Mouse (Mus musculus): ENCODE results near the gene Rfxap. TPM values are rescaled to one million over a fixed set of nuclear protein-coding genes. Genes with fewer than 3 reads are reported as not detected.
A peak's percentile ranks its signal among the peaks of the same experiment; 100 is the strongest.

Rfxap gene
- total and polyA plus RNA-seq, 3 experiments: 43.0 to 76.0 TPM; not detected in 1

- H3K9ac ChIP-seq (ENCODE audit: control insufficient read depth, low read depth, low read length, poor library complexity, severe bottlenecking): no peak overlapping the region
- TF ChIP-seq MAZ (IDR thresholded peaks at IDR 0.05; ENCODE audit: low read depth, low read length): no peak
- peak; percentile 49 to 68 (median 51) for TF ChIP-seq CTCF (IDR thresholded peaks at IDR 0.05 in 2 of 3, conservative IDR thresholded peaks at IDR 0.05 in 1 of 3; ENCODE audit: control insufficient read depth in 1 of 3, insufficient read depth in 1 of 3, low read depth in 2 of 3, low read length in 3 of 3, poor library complexity in 1 of 3, severe bottlenecking in 1 of 3)
- 0 out of 2 replicates have a peak, but pooled peaks have one; percentile 24 for TF ChIP-seq ZC3H11A (IDR thresholded peaks at IDR 0.05; ENCODE audit: low read depth, low read length)
- no peak for TF ChIP-seq SIN3A (IDR thresholded peaks at IDR 0.05; ENCODE audit: low read length)
- peak; percentile 65 for TF ChIP-seq SMC3 (IDR thresholded peaks at IDR 0.05; ENCODE audit: low read depth, low read length)
- peak; percentile 27 for TF ChIP-seq RAD21 (IDR thresholded peaks at IDR 0.05; ENCODE audit: low read depth, low read length)
- no peaks in the 10 kb centered on the region for H3K9me3 ChIP-seq (replicated peaks; ENCODE audit: insufficient read depth, low read length)
- H3K27me3 ChIP-seq (ENCODE audit: control insufficient read depth in 1 of 2, insufficient read depth in 2 of 2, low read length in 2 of 2): no peaks in the 10 kb centered on the region; a peak in 2 of 4 replicates
- no peak overlapping the region for H3K27ac ChIP-seq (ENCODE audit: control insufficient read depth, low read depth, low read length)
- peaks cover 0 to 4% of the 10 kb centered on the region in 2 experiments; a peak in 1 of 4 replicates for H3K36me3 ChIP-seq (ENCODE audit: control insufficient read depth in 1 of 2, insufficient read depth in 2 of 2, low read length in 2 of 2)
- peak; percentile 67 for DNase-seq (ENCODE audit: low read depth, low spot score)
- H3K4me3 ChIP-seq (ENCODE audit: control insufficient read depth in 1 of 2, insufficient read depth in 1 of 2, low read depth in 2 of 2, low read length in 2 of 2): no peak overlapping the region
- H3K79me2 ChIP-seq (ENCODE audit: control insufficient read depth, insufficient read depth, low read length, poor library complexity): no peaks in the 10 kb centered on the region
- H3K4me1 ChIP-seq (ENCODE audit: control insufficient read depth in 1 of 2, insufficient read depth in 2 of 2, low read length in 2 of 2): peaks cover 0 to 3% of the 10 kb centered on the region in 2 experiments; a peak in 1 of 4 replicates
Observed at GRCm38 (mm10) chr3:54815292-54815691, 7.7 kb upstream of the Rfxap start.

- H3K9me3 ChIP-seq (replicated peaks; ENCODE audit: insufficient read depth, low read length): no peaks in the 10 kb centered on the region
- H3K27me3 ChIP-seq (ENCODE audit: control insufficient read depth in 1 of 2, insufficient read depth in 2 of 2, low read length in 2 of 2): no peaks in the 10 kb centered on the region; a peak in 1 of 4 replicates
- peak; percentile 82 for DNase-seq (ENCODE audit: low read depth, low spot score)
- no peak overlapping the region for H3K27ac ChIP-seq (ENCODE audit: control insufficient read depth, low read depth, low read length)
- 0 out of 2 replicates have a peak, but pooled peaks have one; percentile 2 for TF ChIP-seq GATA1 (IDR thresholded peaks at IDR 0.05; ENCODE audit: low read depth, low read length)
- no peak for TF ChIP-seq MEF2A (IDR thresholded peaks at IDR 0.05; ENCODE audit: extremely low read depth, insufficient replicate concordance, low read depth, low read length, poor library complexity, severe bottlenecking)
- peak; percentile 55 for TF ChIP-seq RCOR1 (IDR thresholded peaks at IDR 0.05; ENCODE audit: low read depth, low read length)
- 0 out of 2 replicates have a peak, but pooled peaks have one; percentile 31 for TF ChIP-seq MYC (IDR thresholded peaks at IDR 0.05; ENCODE audit: low read depth, low read length)
- no peak for TF ChIP-seq MAFK (IDR thresholded peaks at IDR 0.05; ENCODE audit: borderline replicate concordance, low read depth, low read length)
- no peak for TF ChIP-seq ETS1 (IDR thresholded peaks at IDR 0.05; ENCODE audit: low read depth, low read length)
- no peak for TF ChIP-seq ZKSCAN1 (IDR thresholded peaks at IDR 0.05; ENCODE audit: low read depth, low read length)
- peak; percentile 22 to 67; a peak in 2 of 4 replicates for TF ChIP-seq EP300 (IDR thresholded peaks at IDR 0.05; ENCODE audit: low read depth in 1 of 2, low read length in 2 of 2)
- peak; percentile 49; the same call in 1 of the 2 replicates for TF ChIP-seq ELF1 (IDR thresholded peaks at IDR 0.05; ENCODE audit: low read depth, low read length)
- no peak for TF ChIP-seq USF2 (IDR thresholded peaks at IDR 0.05; ENCODE audit: borderline replicate concordance in 1 of 2, insufficient read depth in 1 of 2, low read depth in 1 of 2, low read length in 2 of 2)
- peak; percentile 21; the same call in 1 of the 2 replicates for TF ChIP-seq SIN3A (IDR thresholded peaks at IDR 0.05; ENCODE audit: low read length)
- TF ChIP-seq BHLHE40 (IDR thresholded peaks at IDR 0.05; ENCODE audit: borderline replicate concordance, low read depth, low read length): peak; percentile 75; the same call in 1 of the 2 replicates
- TF ChIP-seq POLR2AphosphoS2 (IDR thresholded peaks at IDR 0.05; ENCODE audit: low read length): no peak
- peaks cover 0 to 4% of the 10 kb centered on the region in 2 experiments; a peak in 1 of 4 replicates for H3K36me3 ChIP-seq (ENCODE audit: control insufficient read depth in 1 of 2, insufficient read depth in 2 of 2, low read length in 2 of 2)
- H3K9ac ChIP-seq (ENCODE audit: control insufficient read depth, low read depth, low read length, poor library complexity, severe bottlenecking): no peak overlapping the region
- H3K4me1 ChIP-seq (ENCODE audit: control insufficient read depth in 1 of 2, insufficient read depth in 2 of 2, low read length in 2 of 2): peaks cover 0 to 3% of the 10 kb centered on the region in 2 experiments; a peak in 1 of 4 replicates
- H3K79me2 ChIP-seq (ENCODE audit: control insufficient read depth, insufficient read depth, low read length, poor library complexity): no peaks in the 10 kb centered on the region
- no peak overlapping the region for H3K4me3 ChIP-seq (ENCODE audit: control insufficient read depth in 1 of 2, insufficient read depth in 1 of 2, low read depth in 2 of 2, low read length in 2 of 2)
Observed at GRCm38 (mm10) chr3:54814622-54815021, 7.0 kb upstream of the Rfxap start.
